Mouse (Mus musculus): ENCODE data around the gene Snrpd2.

- TF ChIP-seq POLR2A (IDR thresholded peaks at IDR 0.05; ENCODE audit: extremely low read depth, insufficient read depth, low read length) (no peak), CTCF (IDR thresholded peaks at IDR 0.05; ENCODE audit: extremely low read depth, insufficient read depth, low read length) (peak; percentile 50)
Observed at GRCm38 (mm10) chr7:19197985-19198384, 48.5 kb downstream of the Snrpd2 start.

Data from cortical plate, adult 2 months (tissue).